Mouse (Mus musculus) liver, embryonic 13.5 days (tissue): ENCODE measurements around the gene Gm45713. TPM values are rescaled to one million over a fixed set of nuclear protein-coding genes. Genes with fewer than 3 reads are reported as not detected.

Source experiments
- ATAC-seq: fragments of 200-750 bp; cut with Nextera tagmentation; 2 replicates; pipeline ENCODE4 v1.8.0; 2017; ENCODE audit warnings: low read depth, mild to moderate bottlenecking, moderate number of reproducible peaks, moderate library complexity
- DNase-seq: peaks from one replicate; pipeline ENCODE4 v3.0.0; 2022
- H3K27ac ChIP-seq: fragments of 300-500 bp; sonication (generic); 2 replicates; pipeline ENCODE4 v1.5.1; 2015; ENCODE audit warnings: moderate library complexity, mild to moderate bottlenecking, inconsistent platforms
- H3K27me3 ChIP-seq: fragments of 300-500 bp; sonication (generic); 2 replicates; pipeline ENCODE4 v1.6.1; 2015; ENCODE audit warnings: mild to moderate bottlenecking, inconsistent platforms
- H3K36me3 ChIP-seq: fragments of 300-500 bp; sonication (generic); 2 replicates; pipeline ENCODE4 v1.6.1; 2015; ENCODE audit warnings: mild to moderate bottlenecking, inconsistent platforms
- H3K4me1 ChIP-seq: fragments of 300-500 bp; sonication (generic); replicated peaks from 2 replicates; pipeline ENCODE4 v1.6.1; 2015; ENCODE audit warnings: inconsistent platforms
- H3K4me2 ChIP-seq: fragments of 300-500 bp; sonication (generic); 2 replicates; pipeline ENCODE4 v1.6.1; 2015; ENCODE audit warnings: inconsistent platforms, mild to moderate bottlenecking, moderate library complexity
- H3K4me3 ChIP-seq: fragments of 300-500 bp; sonication (generic); replicated peaks from 2 replicates; pipeline ENCODE4 v1.5.1; 2015; ENCODE audit warnings: mild to moderate bottlenecking, inconsistent platforms
- H3K9ac ChIP-seq: fragments of 300-500 bp; sonication (generic); 2 replicates; pipeline ENCODE4 v1.6.1; 2015; ENCODE audit warnings: mild to moderate bottlenecking, inconsistent platforms
- H3K9me3 ChIP-seq: fragments of 300-500 bp; sonication (generic); replicated peaks from 2 replicates; pipeline ENCODE4 v1.6.1; 2016; ENCODE audit warnings: inconsistent platforms
- WGBS: fragments of 180-500 bp; shearing (Covaris S2); methylation state at CpG from one replicate; pipeline ENCODE4 v1.1.7; 2015; ENCODE audit not compliant: insufficient replicate concordance; 5-methylcytosine and 5-hydroxymethylcytosine counted together
- polyA plus RNA-seq: library from polyadenylated mRNA; unstranded; fragments of >200 nt; fragmentation: Nextera tagmentation; extraction: Ambion mirVana; gene quantifications from 2 replicates; pipeline ENCODE4 v1.2.1, GENCODE M21; 2015

Gene Gm45713
- polyA plus RNA-seq, 1 experiment from 2014 or later = 0.37 TPM

DNA sequence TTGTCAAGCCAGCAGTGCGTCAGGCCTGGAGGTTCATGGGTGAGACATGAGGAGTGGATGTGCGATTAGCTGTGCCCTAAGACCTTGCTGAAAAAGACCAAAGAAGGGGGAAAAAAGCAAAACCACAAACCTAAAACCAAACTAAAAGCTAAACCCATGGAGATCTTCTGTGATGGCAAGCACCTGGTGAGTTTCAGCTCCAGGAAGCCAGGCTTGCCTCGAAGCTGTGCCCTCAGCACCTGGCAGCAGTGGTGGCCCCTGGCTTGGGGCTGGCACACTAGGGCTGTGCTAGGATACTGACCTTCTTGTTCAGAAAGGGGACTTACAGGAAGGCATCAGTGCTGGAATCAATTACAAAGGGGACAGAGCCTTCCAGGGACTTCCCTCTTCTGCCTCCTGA, 5.3 kb upstream of the Gm45713 start:
- ATAC-seq (no peak), DNase-seq (no peak)
- Histone ChIP-seq H3K9me3 (no peaks in the 10 kb centered on the region), H3K9ac (no peak overlapping the region), H3K4me2 (no peak overlapping the region), H3K4me3 (no peak overlapping the region), H3K27ac (no peak overlapping the region), H3K4me1 (peaks cover 35% of the 10 kb centered on the region), H3K36me3 (peaks cover 46% of the 10 kb centered on the region), H3K27me3 (no peaks in the 10 kb centered on the region)
- 83% methylated on average over 3 of the region's 3 CpGs for WGBS

DNA sequence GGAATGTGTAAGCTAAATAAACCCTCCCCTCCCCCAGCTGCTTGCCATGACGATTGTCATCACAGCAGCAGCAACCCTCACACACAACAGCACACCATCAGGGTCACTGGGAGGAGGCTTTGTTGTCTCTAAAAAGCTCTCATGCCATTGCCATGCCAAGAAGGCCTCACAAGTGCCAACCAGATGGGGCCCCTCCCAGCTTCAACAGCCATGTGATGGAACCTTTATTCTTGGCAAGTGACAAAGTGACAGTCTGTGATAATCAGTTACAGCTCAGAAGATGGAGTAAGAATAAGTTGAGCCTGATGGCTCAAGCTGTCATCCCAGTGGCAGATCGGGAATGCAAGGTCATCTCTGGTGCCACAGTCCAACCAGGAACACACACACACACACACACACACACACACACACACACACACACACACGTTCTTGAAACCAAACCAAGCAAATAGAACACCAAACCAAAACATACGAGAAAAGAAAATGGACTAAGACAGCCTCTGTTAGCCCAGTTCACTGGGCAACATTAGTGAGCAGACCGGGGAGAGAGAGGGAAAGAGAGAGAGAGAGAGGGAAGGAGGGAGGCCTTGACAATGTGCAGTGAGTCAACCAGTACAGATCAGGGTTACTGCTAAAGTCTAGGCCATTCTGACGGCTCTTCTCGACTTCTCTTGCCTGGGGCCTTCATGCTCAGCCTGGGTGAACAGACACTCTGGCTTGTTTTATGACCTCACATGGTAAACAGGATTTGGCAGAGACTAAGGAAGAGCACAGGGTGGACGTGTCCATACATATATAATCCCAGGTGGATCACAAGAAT, 4.1 kb upstream of the Gm45713 start:
- Histone ChIP-seq H3K9ac (no peak overlapping the region), H3K9me3 (no peaks in the 10 kb centered on the region), H3K36me3 (peaks cover 34% of the 10 kb centered on the region), H3K4me3 (no peak overlapping the region), H3K4me2 (no peak overlapping the region), H3K4me1 (peaks cover 43% of the 10 kb centered on the region), H3K27ac (no peak overlapping the region), H3K27me3 (no peaks in the 10 kb centered on the region)
- WGBS = 61% methylated on average over 8 of the region's 8 CpGs
- no peak for DNase-seq
- ATAC-seq = no peak

DNA sequence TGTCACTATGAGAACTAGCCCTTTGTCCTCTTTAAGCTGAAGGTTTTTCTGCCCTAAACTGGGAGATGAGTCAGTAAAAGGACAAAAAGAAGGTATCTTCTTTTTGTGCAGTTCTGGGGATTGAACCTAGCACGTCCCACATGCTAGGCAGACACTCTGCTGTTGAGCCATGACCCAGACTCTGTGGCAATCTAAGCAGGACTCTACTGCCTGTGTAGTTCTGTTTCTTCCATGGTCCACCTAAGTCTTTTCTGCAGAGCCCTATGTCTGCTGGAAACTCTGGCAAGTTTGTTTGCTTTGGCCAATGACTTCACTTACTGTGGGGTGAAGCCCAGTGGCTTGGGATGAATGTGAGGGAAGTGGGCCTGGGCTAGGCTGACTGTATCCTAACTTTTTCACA, 2.4 kb upstream of the Gm45713 start:
- H3K9me3 ChIP-seq = no peaks in the 10 kb centered on the region
- peak overlapping the region; percentile 89; the same call in 1 of the 2 replicates for H3K27ac ChIP-seq
- DNase-seq = no peak
- H3K36me3 ChIP-seq = peaks cover 21% of the 10 kb centered on the region
- ATAC-seq = no peak
- no peaks in the 10 kb centered on the region for H3K27me3 ChIP-seq
- peak overlapping the region; percentile 87; the same call in 1 of the 2 replicates for H3K9ac ChIP-seq
- H3K4me1 ChIP-seq = peaks cover 60% of the 10 kb centered on the region
- WGBS = 56% methylated on average over 1 of the region's 1 CpGs
- H3K4me2 ChIP-seq = peak overlapping the region; percentile 95
- H3K4me3 ChIP-seq = no peak overlapping the region

DNA sequence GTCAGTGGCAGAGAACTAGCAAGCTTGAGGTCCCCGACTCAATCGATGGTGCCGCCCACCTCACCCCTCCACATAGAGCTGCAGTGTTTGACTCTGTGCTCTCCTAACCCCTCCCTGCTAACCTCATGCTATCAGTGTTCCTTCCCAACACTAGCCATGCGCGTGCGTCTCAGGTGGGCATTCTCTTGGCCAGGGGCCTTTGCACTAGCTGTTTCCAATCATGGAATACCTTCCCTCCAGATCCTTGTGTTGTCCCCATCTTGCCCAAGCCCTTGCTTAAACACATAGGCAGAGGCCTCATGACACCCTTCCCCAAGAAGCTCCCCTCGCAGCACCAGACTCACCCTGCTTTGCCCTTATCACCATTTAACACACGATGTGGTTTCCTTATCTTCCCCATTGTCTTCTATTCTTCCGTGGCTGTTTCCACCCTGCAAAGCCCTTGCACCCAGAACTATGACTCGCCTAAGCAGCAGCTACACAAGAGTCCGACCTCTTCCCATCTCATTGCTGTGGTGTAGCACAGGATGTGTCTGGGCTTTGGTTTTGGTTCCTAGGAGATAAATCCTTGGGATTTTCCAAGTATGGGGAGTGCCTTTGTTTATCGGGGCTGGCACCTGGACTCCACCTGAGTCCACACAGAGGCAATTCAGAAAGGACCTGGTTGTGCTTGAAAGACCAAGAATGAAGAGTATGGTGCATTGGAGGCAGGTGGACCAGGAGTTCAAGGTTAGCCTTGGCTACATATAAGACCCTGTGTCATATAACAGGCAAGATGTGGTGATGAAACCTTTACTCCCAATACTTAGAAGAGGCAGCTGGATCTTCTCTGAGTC, 1.4 kb upstream of the Gm45713 start:
- H3K4me1 ChIP-seq = peaks cover 62% of the 10 kb centered on the region
- 10% methylated on average over 12 of the region's 12 CpGs for WGBS
- 0 out of 2 replicates have a peak overlapping the region, but pooled peaks have one; percentile 0 for H3K4me3 ChIP-seq
- no peaks in the 10 kb centered on the region for H3K9me3 ChIP-seq
- peak overlapping the region; percentile 89 for H3K27ac ChIP-seq
- H3K9ac ChIP-seq = peak overlapping the region; percentile 87
- ATAC-seq = peak; percentile 68
- H3K27me3 ChIP-seq = no peaks in the 10 kb centered on the region
- H3K36me3 ChIP-seq = peaks cover 16% of the 10 kb centered on the region
- DNase-seq = peak; percentile 71
- H3K4me2 ChIP-seq = peak overlapping the region; percentile 95

DNA sequence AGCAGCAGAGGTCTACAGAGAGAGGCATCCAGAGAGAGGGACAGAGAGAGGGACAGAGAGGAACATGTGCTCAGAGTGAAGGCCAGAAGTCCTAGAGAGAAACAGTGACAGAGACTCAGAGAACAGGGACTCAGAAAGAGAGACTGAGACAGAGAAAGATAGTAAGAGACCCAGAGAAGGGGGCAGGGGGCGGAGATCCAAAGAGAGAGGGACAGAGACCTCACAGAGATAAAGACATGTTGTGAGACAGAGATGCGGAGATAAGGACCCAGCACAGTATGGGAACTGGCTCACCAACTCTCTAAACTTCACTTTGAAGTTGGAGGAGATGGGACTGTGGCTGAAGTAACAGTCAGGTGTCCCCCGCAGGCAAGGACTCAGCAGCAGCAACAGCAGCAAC, 661 bp downstream of the Gm45713 start:
- Histone ChIP-seq H3K9me3 (no peaks in the 10 kb centered on the region), H3K4me1 (peaks cover 78% of the 10 kb centered on the region), H3K27me3 (no peaks in the 10 kb centered on the region), H3K36me3 (peaks cover 11% of the 10 kb centered on the region; the same call in 1 of the 2 replicates), H3K4me2 (peak overlapping the region; percentile 95), H3K27ac (peak overlapping the region; percentile 89), H3K9ac (peak overlapping the region; percentile 87), H3K4me3 (peak overlapping the region; percentile 82)
- WGBS = 26% methylated on average over 3 of the region's 3 CpGs
- ATAC-seq = peak; percentile 5; the same call in 1 of the 2 replicates
- DNase-seq = no peak

DNA sequence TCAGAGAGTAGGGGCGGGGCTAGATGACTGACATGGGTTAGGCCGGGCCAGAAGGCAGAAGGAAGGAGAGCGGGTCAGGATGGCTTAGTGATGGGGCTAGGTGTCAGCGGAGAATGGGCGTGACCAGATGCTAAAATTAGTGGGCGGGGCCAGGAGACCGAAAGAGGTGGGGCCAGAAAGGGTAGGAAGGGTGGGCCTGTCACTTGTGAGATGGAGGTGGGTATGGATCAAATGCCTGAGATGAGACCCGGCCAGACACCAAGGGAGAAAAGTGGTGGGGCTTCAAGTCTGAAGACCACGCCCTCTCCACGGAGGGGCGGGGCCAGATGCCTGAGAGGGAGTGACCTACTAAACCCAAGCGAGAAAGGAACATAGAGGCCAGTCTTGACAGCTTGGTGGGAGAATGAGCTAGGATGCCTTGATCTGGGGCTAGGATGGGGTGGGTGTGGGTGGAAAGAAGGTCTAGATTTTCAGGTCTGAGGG, 1.4 kb downstream of the Gm45713 start:
- Histone ChIP-seq H3K4me3 (peak overlapping the region; percentile 82), H3K27ac (peak overlapping the region; percentile 89), H3K4me1 (peaks cover 80% of the 10 kb centered on the region), H3K27me3 (no peaks in the 10 kb centered on the region), H3K36me3 (peaks cover 11% of the 10 kb centered on the region; the same call in 1 of the 2 replicates), H3K9ac (peak overlapping the region; percentile 87), H3K9me3 (no peaks in the 10 kb centered on the region), H3K4me2 (peak overlapping the region; percentile 95)
- 4% methylated on average over 12 of the region's 12 CpGs for WGBS
- DNase-seq (peak; percentile 76), ATAC-seq (peak; percentile 45)

DNA sequence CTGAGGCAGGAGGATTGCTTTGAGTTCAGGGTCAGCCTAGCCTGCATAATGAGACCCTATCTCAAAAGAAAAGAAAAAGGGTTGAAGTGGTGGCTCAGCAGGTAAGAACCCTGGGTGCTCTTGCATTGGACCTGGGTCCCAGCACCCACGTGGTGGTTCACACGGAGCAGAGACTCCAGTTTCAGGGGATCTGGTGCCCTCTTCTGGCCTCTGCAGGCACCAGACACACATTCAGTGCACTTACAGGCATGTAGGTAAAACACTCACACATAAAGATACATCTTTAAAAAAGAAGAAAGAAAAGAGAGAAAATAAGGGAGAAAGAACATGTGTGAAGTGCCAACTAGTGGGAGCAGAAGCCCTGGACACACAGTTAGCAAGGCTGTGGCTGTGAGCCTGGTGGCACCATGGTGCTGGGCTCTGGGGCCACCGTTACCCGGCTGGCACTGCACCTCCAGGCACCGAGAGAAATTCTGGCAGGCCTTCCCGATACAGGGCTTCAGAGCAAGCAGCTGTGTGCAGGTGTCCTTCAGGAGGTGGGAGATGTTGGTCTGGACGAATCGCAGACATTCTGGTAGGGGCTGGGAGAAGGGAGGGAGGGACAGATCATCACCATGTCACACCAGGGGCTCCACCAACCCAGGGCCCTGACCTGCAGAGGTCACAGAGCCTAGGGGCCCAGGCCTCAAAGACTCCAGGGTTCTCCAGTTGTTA, 2.4 kb downstream of the Gm45713 start:
- Histone ChIP-seq H3K9ac (no peak overlapping the region), H3K4me1 (peaks cover 77% of the 10 kb centered on the region), H3K9me3 (no peaks in the 10 kb centered on the region), H3K4me3 (no peak overlapping the region), H3K36me3 (peaks cover 11% of the 10 kb centered on the region; the same call in 1 of the 2 replicates), H3K27me3 (no peaks in the 10 kb centered on the region), H3K27ac (0 out of 2 replicates have a peak overlapping the region, but pooled peaks have one; percentile 89), H3K4me2 (0 out of 2 replicates have a peak overlapping the region, but pooled peaks have one; percentile 95)
- ATAC-seq (no peak), DNase-seq (no peak)
- WGBS = 78% methylated on average over 8 of the region's 8 CpGs

DNA sequence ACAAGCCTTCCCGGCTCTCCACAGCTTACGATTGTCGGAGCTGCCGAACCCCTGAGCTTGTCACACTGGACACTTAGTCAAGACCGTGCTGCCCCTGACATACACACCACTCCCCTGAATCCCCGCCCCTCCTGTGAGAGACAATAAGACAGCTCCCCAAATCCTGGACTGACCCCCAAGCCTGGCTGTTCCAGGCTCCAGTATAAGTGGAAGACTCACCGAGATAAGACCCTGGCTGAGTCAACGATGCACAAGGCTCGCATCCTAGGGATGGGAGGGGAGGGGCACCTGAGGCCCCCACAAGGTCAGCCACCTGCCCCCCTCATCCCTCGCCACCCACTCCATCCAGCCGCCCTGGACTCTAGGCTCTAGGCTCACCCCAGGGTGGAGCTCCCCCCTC, 4.2 kb downstream of the Gm45713 start:
- H3K4me3 ChIP-seq = no peak overlapping the region
- DNase-seq (no peak), ATAC-seq (no peak)
- WGBS = 79% methylated on average over 11 of the region's 11 CpGs
- H3K9ac ChIP-seq = 0 out of 2 replicates have a peak overlapping the region, but pooled peaks have one; percentile 30
- peaks cover 22% of the 10 kb centered on the region for H3K36me3 ChIP-seq
- no peaks in the 10 kb centered on the region for H3K9me3 ChIP-seq
- no peak overlapping the region; the same call in 1 of the 2 replicates for H3K27ac ChIP-seq
- H3K4me1 ChIP-seq = peaks cover 72% of the 10 kb centered on the region
- no peaks in the 10 kb centered on the region for H3K27me3 ChIP-seq
- no peak overlapping the region for H3K4me2 ChIP-seq

DNA sequence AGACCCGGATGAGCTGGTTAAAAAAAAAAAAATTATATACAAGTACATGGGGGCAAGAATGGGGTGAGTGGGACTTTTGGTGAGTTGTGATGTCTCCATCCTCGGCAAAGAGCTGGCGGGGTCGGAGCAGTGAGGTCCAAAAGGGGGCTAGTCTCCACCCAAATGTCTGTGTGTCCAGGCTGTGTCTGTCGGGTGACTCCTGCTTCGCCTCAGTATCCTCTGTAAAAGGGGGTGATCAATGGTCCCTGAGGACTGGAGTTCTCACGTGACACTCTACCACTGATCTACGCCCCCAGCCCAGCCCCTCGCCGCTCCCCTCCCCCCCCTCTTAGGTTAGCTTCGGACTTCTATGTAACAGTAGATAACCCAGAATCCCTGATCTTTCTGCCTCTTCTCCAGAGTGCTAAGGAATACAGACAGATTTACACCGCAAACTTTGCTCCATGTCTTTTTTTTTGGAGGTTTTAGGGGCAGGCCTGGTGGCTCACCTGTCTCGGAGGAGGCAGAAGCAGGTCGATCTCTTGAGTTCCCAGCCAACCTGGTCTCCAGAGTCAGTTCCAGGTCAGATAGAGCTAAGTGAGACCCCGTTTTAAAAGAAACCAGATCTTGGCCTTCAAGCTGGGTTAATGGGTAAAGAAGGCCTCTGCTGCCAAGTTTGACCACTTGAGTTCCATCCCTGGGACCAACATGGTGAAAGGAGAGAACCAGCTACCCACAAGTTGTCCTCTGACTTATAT, 6.1 kb downstream of the Gm45713 start:
- Histone ChIP-seq H3K27ac (peak overlapping the region; percentile 91), H3K9ac (peak overlapping the region; percentile 83), H3K4me1 (peaks cover 76% of the 10 kb centered on the region), H3K27me3 (no peaks in the 10 kb centered on the region), H3K4me2 (peak overlapping the region; percentile 87), H3K4me3 (peak overlapping the region; percentile 71), H3K36me3 (peaks cover 41% of the 10 kb centered on the region), H3K9me3 (no peaks in the 10 kb centered on the region)
- DNase-seq (no peak), ATAC-seq (no peak)
- 38% methylated on average over 15 of the region's 15 CpGs for WGBS

DNA sequence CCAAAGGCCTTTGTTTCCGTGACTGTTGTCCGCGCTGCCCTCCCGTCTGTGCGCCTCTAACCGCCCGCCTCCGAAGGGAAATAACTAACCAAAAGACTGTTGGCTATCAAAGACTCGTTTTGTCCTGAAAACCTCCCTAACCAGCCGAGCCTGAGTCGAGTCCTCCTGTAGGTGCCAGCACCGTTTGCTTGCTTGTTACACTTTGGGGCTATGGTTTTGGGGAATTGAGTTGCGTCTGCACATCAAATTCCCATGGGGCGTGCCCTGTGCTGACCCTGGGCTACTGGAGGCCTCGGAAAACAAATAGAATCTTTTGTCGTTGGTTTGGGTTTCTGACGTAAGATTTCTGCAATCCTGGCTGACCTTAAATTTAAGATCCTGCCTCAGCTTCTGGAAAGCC, 6.7 kb downstream of the Gm45713 start:
- Histone ChIP-seq H3K4me1 (peaks cover 75% of the 10 kb centered on the region), H3K36me3 (peaks cover 44% of the 10 kb centered on the region), H3K9ac (peak overlapping the region; percentile 83), H3K9me3 (no peaks in the 10 kb centered on the region), H3K27me3 (no peaks in the 10 kb centered on the region), H3K4me3 (peak overlapping the region; percentile 71), H3K27ac (peak overlapping the region; percentile 91), H3K4me2 (peak overlapping the region; percentile 87)
- ATAC-seq (peak; percentile 1), DNase-seq (no peak)
- under 1% methylated on average over 17 of the region's 17 CpGs for WGBS
